Mouse (Mus musculus) embryonic facial prominence, embryonic 11.5 days (tissue): Measurements from ENCODE around the gene Sec11a. TPM values are rescaled to one million over a fixed set of nuclear protein-coding genes. Genes with fewer than 3 reads are reported as not detected.

ENCODE experiments used
- ATAC-seq: fragments of 200-750 bp; cut with Nextera tagmentation; replicated peaks from 2 replicates; pipeline ENCODE4 v1.8.0; 2017; ENCODE audit warnings: low read depth; ENCODE audit not compliant: insufficient number of reproducible peaks, low FRiP score, low TSS enrichment
- DNase-seq: peaks from one replicate; pipeline ENCODE4 v3.0.0-alpha.2; 2015; ENCODE audit warnings: low spot score
- H3K27ac ChIP-seq: fragments of 300-500 bp; sonication (generic); replicated peaks from 2 replicates; pipeline ENCODE4 v1.5.1; 2014; ENCODE audit warnings: mild to moderate bottlenecking, low read depth, low read length, control low read depth
- H3K27me3 ChIP-seq: fragments of 300-500 bp; sonication (generic); 2 replicates; pipeline ENCODE4 v1.6.1; 2014; ENCODE audit warnings: mild to moderate bottlenecking, low read length, moderate library complexity, mixed read lengths; ENCODE audit not compliant: control insufficient read depth, insufficient read depth
- H3K36me3 ChIP-seq: fragments of 300-500 bp; sonication (generic); replicated peaks from 2 replicates; pipeline ENCODE4 v1.6.1; 2014; ENCODE audit warnings: low read depth, mild to moderate bottlenecking, low read length, moderate library complexity, mixed read lengths; ENCODE audit not compliant: control insufficient read depth, insufficient read depth
- H3K4me1 ChIP-seq: fragments of 300-500 bp; sonication (generic); 2 replicates; pipeline ENCODE4 v1.6.1; 2014; ENCODE audit warnings: low read length, mixed read lengths; ENCODE audit not compliant: control insufficient read depth, insufficient read depth
- H3K4me2 ChIP-seq: fragments of 300-500 bp; sonication (generic); 2 replicates; pipeline ENCODE4 v1.6.1; 2014; ENCODE audit warnings: low read depth, mild to moderate bottlenecking, control low read depth, low read length, moderate library complexity
- H3K4me3 ChIP-seq: fragments of 300-500 bp; sonication (generic); 2 replicates; pipeline ENCODE4 v1.5.1; 2014; ENCODE audit warnings: low read depth, low read length, control low read depth
- H3K9ac ChIP-seq: fragments of 300-500 bp; sonication (generic); replicated peaks from 2 replicates; pipeline ENCODE4 v1.6.1; 2014; ENCODE audit warnings: mild to moderate bottlenecking, control low read depth, low read length
- H3K9me3 ChIP-seq: fragments of 300-500 bp; sonication (generic); replicated peaks from 2 replicates; pipeline ENCODE4 v1.6.1; 2016; ENCODE audit warnings: mild to moderate bottlenecking, low read length, inconsistent platforms, mixed read lengths; ENCODE audit not compliant: control insufficient read depth
- WGBS: fragments of 180-500 bp; shearing (Covaris S2); extraction: QIAGEN DNeasy Blood & Tissue Kit; methylation state at CpG from one replicate; pipeline ENCODE4 v1.1.7; 2014; 5-methylcytosine and 5-hydroxymethylcytosine counted together
- polyA plus RNA-seq: library from polyadenylated mRNA; unstranded; fragments of >200 nt; fragmentation: Nextera tagmentation; extraction: Ambion mirVana; gene quantifications from 2 replicates; pipeline ENCODE4 v1.2.1, GENCODE M21; 2014

Sec11a gene
- polyA plus RNA-seq, 1 experiment from 2014 or later: 231 TPM

- H3K9ac ChIP-seq: no peak overlapping the region
- no peak overlapping the region for H3K27ac ChIP-seq
- H3K9me3 ChIP-seq: no peaks in the 10 kb centered on the region
- H3K27me3 ChIP-seq: no peaks in the 10 kb centered on the region
- ATAC-seq (no peak), DNase-seq (no peak)
- no peak overlapping the region for H3K4me2 ChIP-seq
- H3K4me1 ChIP-seq: no peaks in the 10 kb centered on the region
- 86% methylated on average over 8 of the region's 8 CpGs for WGBS
- peaks cover 6% of the 10 kb centered on the region for H3K36me3 ChIP-seq
- no peak overlapping the region for H3K4me3 ChIP-seq
Observed at GRCm38 (mm10) chr7:80918982-80919646, 28.5 kb downstream of the Sec11a start.

DNA sequence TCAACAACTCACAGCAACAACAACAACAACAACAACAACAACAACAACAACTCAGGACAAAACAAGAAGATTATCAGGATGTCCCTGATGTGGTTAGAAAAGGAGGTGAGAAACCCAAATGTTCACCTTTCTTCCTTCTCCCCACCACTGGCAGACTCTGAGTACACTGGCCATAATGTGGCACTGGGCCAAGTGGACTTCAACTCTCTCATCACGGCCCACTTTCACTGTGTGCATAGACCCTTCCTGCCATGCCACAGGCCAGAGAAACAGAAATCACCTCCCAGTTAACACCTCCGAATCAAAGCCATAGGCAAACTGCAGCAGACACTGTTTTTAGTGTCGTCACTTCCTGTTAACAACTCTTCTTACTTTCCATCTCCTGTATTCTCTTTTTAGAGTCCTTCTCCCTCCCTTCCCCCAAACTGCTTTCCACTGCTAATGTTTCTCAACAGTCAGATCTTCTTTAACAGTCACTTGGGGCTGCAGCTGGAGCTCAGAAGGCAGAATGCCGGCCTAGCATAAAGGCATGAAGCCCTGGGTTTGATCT is 29.6 kb downstream of the Sec11a start:
- no peak for ATAC-seq
- Histone ChIP-seq H3K4me3 (no peak overlapping the region), H3K27ac (no peak overlapping the region), H3K27me3 (no peaks in the 10 kb centered on the region), H3K36me3 (peaks cover 6% of the 10 kb centered on the region), H3K4me1 (no peaks in the 10 kb centered on the region), H3K9me3 (no peaks in the 10 kb centered on the region), H3K9ac (no peak overlapping the region), H3K4me2 (no peak overlapping the region)
- 92% methylated on average over 4 of the region's 4 CpGs for WGBS
- no peak for DNase-seq

GRCm38 (mm10) chr7:80912496-80912895 is 35.1 kb downstream of the Sec11a start:
- 88% methylated on average over 8 of the region's 8 CpGs for WGBS
- peaks cover 6% of the 10 kb centered on the region for H3K36me3 ChIP-seq
- H3K4me1 ChIP-seq: no peaks in the 10 kb centered on the region
- DNase-seq (no peak), ATAC-seq (no peak)
- H3K4me2 ChIP-seq: no peak overlapping the region
- H3K9ac ChIP-seq: no peak overlapping the region
- H3K4me3 ChIP-seq: no peak overlapping the region
- no peaks in the 10 kb centered on the region for H3K27me3 ChIP-seq
- no peaks in the 10 kb centered on the region for H3K9me3 ChIP-seq
- no peak overlapping the region for H3K27ac ChIP-seq

- no peaks in the 10 kb centered on the region for H3K9me3 ChIP-seq
- H3K36me3 ChIP-seq: peaks cover 2% of the 10 kb centered on the region; the same call in 1 of the 2 replicates
- 67% methylated on average over 7 of the region's 7 CpGs for WGBS
- no peaks in the 10 kb centered on the region for H3K27me3 ChIP-seq
- no peak for DNase-seq
- no peak overlapping the region for H3K4me2 ChIP-seq
- H3K9ac ChIP-seq: no peak overlapping the region
- no peak for ATAC-seq
- no peak overlapping the region for H3K27ac ChIP-seq
- no peaks in the 10 kb centered on the region for H3K4me1 ChIP-seq
- H3K4me3 ChIP-seq: no peak overlapping the region
Observed at GRCm38 (mm10) chr7:80911053-80911452, 36.5 kb downstream of the Sec11a start.

DNA sequence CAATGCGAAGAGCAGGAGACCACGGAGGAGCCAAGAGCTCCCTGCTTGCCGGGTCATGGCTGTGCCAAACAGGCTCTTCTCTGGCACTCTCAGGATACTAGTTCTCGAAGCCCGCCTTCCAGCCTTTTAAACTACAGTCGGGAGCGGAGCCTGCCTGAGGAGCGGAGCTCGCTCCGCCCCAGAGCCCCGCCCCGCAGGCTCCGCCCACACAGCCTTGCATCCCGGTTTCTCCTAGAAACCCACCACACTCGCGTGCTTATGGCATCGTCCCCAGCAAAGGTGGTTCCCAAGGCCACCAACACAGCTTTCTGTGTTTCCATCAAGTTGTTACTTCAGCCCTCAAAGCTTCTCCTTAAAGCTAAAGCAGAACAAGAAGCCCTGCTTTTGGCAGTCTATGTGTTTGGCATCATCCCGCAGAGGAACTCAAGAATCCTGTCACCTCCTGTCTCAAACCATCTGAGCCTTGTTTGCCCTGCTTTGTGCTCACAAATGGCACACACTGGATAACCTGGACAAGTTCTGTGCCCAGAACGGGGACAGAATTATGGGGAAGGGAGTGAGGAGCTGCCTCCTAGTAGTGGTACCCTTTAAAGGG is 42.6 kb downstream of the Sec11a start, which contains the start of gene Nmb:
Gene Nmb, minus strand, starts transcription at position 156 of the 595 bp plus-strand sequence.
- WGBS: 4% methylated on average over 19 of the region's 19 CpGs
- peak; percentile 88 for DNase-seq
- Histone ChIP-seq H3K9ac (peak within 1 kb of the TSS; percentile 58), H3K27me3 (no peaks in the 10 kb centered on the region), H3K4me3 (peak within 1 kb of the TSS; percentile 32), H3K4me1 (no peaks in the 10 kb centered on the region), H3K4me2 (peak within 1 kb of the TSS; percentile 69), H3K36me3 (no peaks in the 10 kb centered on the region), H3K9me3 (no peaks in the 10 kb centered on the region), H3K27ac (no peak within 1 kb of the TSS)
- ATAC-seq: 0 out of 2 replicates have a peak, but pooled peaks have one; percentile 18

DNA sequence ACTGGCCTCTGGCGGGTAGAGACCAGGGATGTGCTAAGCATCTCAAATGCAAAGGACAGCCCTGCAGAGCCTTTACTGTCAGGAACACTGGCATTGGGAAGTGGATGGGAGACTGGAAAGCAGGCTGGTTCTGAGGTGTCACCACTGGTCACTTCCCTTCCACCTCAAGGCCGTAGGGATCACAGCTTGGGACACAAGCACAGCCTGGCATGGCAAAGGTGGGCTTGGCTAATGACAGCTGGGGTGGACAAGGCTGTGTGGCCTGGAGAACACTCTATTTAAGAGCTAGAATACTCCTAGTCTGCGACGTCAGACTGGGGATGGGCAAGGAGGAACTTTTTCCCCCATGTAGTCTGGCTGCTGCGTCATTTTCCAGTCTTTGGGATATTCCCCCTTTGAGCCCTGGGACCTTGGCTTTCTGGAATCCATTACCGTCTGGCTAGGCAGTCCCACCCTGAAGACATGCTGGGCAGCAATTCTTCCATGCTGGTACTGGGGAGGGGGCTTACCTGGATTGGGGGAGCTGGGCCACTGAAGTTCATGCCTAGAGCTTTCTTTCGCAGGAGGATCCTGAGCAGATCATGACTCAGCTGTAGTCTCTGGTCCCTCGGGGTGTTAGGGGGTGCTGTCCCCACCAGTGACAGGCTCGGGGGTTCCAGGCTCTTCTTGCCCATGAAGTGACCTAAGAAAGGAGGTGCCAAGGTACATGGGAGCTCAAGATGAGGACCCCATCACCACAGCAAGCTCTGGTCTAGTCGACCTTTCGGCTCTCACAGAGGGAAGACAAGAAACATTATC is 43.8 kb downstream of the Sec11a start:
- Histone ChIP-seq H3K9ac (no peak overlapping the region), H3K4me1 (no peaks in the 10 kb centered on the region)

DNA sequence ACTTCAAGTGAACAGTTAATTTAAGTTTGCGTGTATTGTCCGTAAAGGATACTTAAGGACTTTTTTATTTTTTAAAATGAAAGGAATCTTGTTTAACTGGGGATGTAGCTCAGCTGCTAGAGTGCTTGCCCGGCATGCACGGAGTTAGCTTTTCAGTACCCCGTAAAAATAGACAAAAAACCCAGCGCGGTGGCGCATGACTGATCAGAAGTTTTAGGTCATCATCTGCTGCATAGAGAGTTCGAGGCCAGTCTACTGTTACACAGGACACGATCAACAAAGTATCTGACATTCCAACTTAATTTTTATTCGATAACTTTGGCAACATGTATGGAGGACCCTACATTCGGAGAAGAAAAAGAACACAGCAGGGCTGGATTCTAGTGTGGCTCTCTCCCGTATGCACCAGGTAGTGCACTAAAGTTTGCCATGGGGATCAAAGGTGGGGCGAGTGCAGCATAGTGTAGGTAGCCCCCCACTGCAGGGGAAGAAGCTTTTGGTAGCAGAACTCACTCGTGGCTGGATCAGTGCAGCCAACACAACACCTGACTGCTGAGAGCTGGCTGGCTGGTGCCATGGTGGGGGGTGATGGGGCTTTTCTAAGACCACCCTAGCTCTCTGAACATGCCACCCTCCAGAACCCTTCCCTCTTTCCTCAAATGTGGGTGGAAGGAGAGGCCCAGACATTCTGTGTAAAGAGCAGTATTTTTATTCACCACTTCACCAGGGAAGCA is 45.9 kb downstream of the Sec11a start:
- Histone ChIP-seq H3K9me3 (no peaks in the 10 kb centered on the region), H3K4me3 (peak overlapping the region; percentile 79), H3K36me3 (no peaks in the 10 kb centered on the region; the same call in 1 of the 2 replicates), H3K27ac (no peak overlapping the region), H3K4me2 (peak overlapping the region; percentile 88), H3K9ac (peak overlapping the region; percentile 82), H3K27me3 (no peaks in the 10 kb centered on the region), H3K4me1 (no peaks in the 10 kb centered on the region)
- WGBS: 30% methylated on average over 15 of the region's 15 CpGs
- no peak; the same call in 1 of the 2 replicates for ATAC-seq
- DNase-seq: peak; percentile 5

More for the DNA sequence above, 43.8 kb downstream of the Sec11a start:
- no peak for ATAC-seq
- 86% methylated on average over 11 of the region's 11 CpGs for WGBS
- no peak overlapping the region for H3K4me2 ChIP-seq
- H3K4me3 ChIP-seq: no peak overlapping the region
- H3K9me3 ChIP-seq: no peaks in the 10 kb centered on the region
- no peaks in the 10 kb centered on the region for H3K36me3 ChIP-seq
- no peak for DNase-seq
- no peaks in the 10 kb centered on the region for H3K27me3 ChIP-seq
- no peak overlapping the region for H3K27ac ChIP-seq
